Mouse (Mus musculus) lung, embryonic 15.5 days (tissue): ENCODE data around the gene Rsbn1l. TPM values are rescaled to one million over a fixed set of nuclear protein-coding genes. Genes with fewer than 3 reads are reported as not detected.
"Not testable (repeated sequence)": the region's sequence is repeated elsewhere in the genome, so short reads cannot be mapped to it uniquely, and the experiment has no call there.

Experiments used
- ATAC-seq: fragments of 200-750 bp; cut with Nextera tagmentation; 2 replicates; pipeline ENCODE4 v1.8.0; 2017; ENCODE audit warnings: moderate number of reproducible peaks, borderline replicate concordance; ENCODE audit not compliant: low FRiP score, low TSS enrichment; ENCODE audit errors: extremely low read depth
- H3K27ac ChIP-seq: fragments of 300-500 bp; sonication (generic); 2 replicates; pipeline ENCODE4 v1.5.1; 2015; ENCODE audit warnings: moderate library complexity, mild to moderate bottlenecking, inconsistent platforms
- H3K27me3 ChIP-seq: fragments of 300-500 bp; sonication (generic); 2 replicates; pipeline ENCODE4 v1.6.1; 2015; ENCODE audit warnings: inconsistent platforms
- H3K36me3 ChIP-seq: fragments of 300-500 bp; sonication (generic); 2 replicates; pipeline ENCODE4 v1.6.1; 2015; ENCODE audit warnings: inconsistent platforms
- H3K4me1 ChIP-seq: fragments of 300-500 bp; sonication (generic); 2 replicates; pipeline ENCODE4 v1.6.1; 2015; ENCODE audit warnings: inconsistent platforms
- H3K4me2 ChIP-seq: fragments of 300-500 bp; sonication (generic); 2 replicates; pipeline ENCODE4 v1.6.1; 2015; ENCODE audit warnings: inconsistent platforms, mild to moderate bottlenecking, moderate library complexity
- H3K4me3 ChIP-seq: fragments of 300-500 bp; sonication (generic); 2 replicates; pipeline ENCODE4 v1.5.1; 2015; ENCODE audit warnings: mild to moderate bottlenecking, inconsistent platforms
- H3K9ac ChIP-seq: fragments of 300-500 bp; sonication (generic); 2 replicates; pipeline ENCODE4 v1.6.1; 2015; ENCODE audit warnings: inconsistent platforms
- H3K9me3 ChIP-seq: fragments of 300-500 bp; sonication (generic); 2 replicates; pipeline ENCODE4 v1.6.1; 2016; ENCODE audit warnings: inconsistent platforms
- WGBS: fragments of 180-500 bp; shearing (Covaris S2); methylation state at CpG from one replicate; pipeline ENCODE4 v1.1.7; 2015; 5-methylcytosine and 5-hydroxymethylcytosine counted together
- polyA plus RNA-seq: library from polyadenylated mRNA; unstranded; fragments of >200 nt; fragmentation: Nextera tagmentation; extraction: Ambion mirVana; gene quantifications from 2 replicates; pipeline ENCODE4 v1.2.1, GENCODE M21; 2015

Gene Rsbn1l
- polyA plus RNA-seq, 1 experiment from 2014 or later = 4.9 TPM

- Histone ChIP-seq H3K27me3 (no peaks in the 10 kb centered on the region), H3K4me1 (peaks cover 26% of the 10 kb centered on the region)
- 90% methylated on average over 6 of the region's 6 CpGs for WGBS
Measured at GRCm38 (mm10) chr5:20946906-20947305, 9.3 kb downstream of the Rsbn1l start.

GRCm38 (mm10) chr5:20944961-20945748 is 11.0 kb downstream of the Rsbn1l start:
- Histone ChIP-seq H3K36me3 (no peaks in the 10 kb centered on the region), H3K4me1 (peaks cover 35% of the 10 kb centered on the region), H3K27me3 (no peaks in the 10 kb centered on the region), H3K9me3 (no peaks in the 10 kb centered on the region), H3K9ac (no peak overlapping the region), H3K4me3 (no peak overlapping the region), H3K27ac (0 out of 2 replicates have a peak overlapping the region, but pooled peaks have one; percentile 1), H3K4me2 (no peak overlapping the region)
- no peak; the same call in 1 of the 2 replicates for ATAC-seq
- WGBS = 54% methylated on average over 13 of the region's 13 CpGs

More at GRCm38 (mm10) chr5:20946906-20947305, 9.3 kb downstream of the Rsbn1l start:
- H3K4me3 ChIP-seq = no peak overlapping the region
- no peaks in the 10 kb centered on the region for H3K9me3 ChIP-seq
- no peak overlapping the region for H3K4me2 ChIP-seq
- H3K27ac ChIP-seq = no peak overlapping the region
- ATAC-seq = no peak
- no peak overlapping the region for H3K9ac ChIP-seq
- no peaks in the 10 kb centered on the region for H3K36me3 ChIP-seq

- ATAC-seq, H3K9ac ChIP-seq, H3K9me3 ChIP-seq, H3K4me2 ChIP-seq, H3K36me3 ChIP-seq, H3K27ac ChIP-seq, H3K4me3 ChIP-seq, H3K27me3 ChIP-seq: not testable (repeated sequence)
- 74% methylated on average over 3 of the region's 4 CpGs for WGBS
- H3K4me1 ChIP-seq = peaks cover 31% of the 10 kb centered on the region
Measured at GRCm38 (mm10) chr5:20943791-20944190, 12.4 kb downstream of the Rsbn1l start.

GRCm38 (mm10) chr5:20942523-20942922 is 13.7 kb downstream of the Rsbn1l start:
- no peaks in the 10 kb centered on the region for H3K27me3 ChIP-seq
- H3K4me3 ChIP-seq = no peak overlapping the region
- no peak overlapping the region for H3K27ac ChIP-seq
- no peaks in the 10 kb centered on the region for H3K36me3 ChIP-seq
- WGBS = 59% methylated on average over 3 of the region's 3 CpGs
- peaks cover 35% of the 10 kb centered on the region for H3K4me1 ChIP-seq
- no peaks in the 10 kb centered on the region for H3K9me3 ChIP-seq
- H3K9ac ChIP-seq = no peak overlapping the region
- ATAC-seq = no peak
- H3K4me2 ChIP-seq = no peak overlapping the region

GRCm38 (mm10) chr5:20941205-20941604 is 15.0 kb downstream of the Rsbn1l start:
- Histone ChIP-seq H3K27ac (no peak overlapping the region), H3K4me2 (no peak overlapping the region), H3K9me3 (no peaks in the 10 kb centered on the region), H3K4me3 (no peak overlapping the region), H3K4me1 (peaks cover 35% of the 10 kb centered on the region), H3K36me3 (no peaks in the 10 kb centered on the region), H3K9ac (no peak overlapping the region), H3K27me3 (no peaks in the 10 kb centered on the region)
- 28% methylated on average over 5 of the region's 5 CpGs for whole genome bisulfite sequencing
- peak; percentile 57; the same call in 1 of the 2 replicates for ATAC-seq

GRCm38 (mm10) chr5:20940696-20941095 is 15.5 kb downstream of the Rsbn1l start:
- Histone ChIP-seq H3K27me3 (no peaks in the 10 kb centered on the region), H3K27ac (no peak overlapping the region), H3K36me3 (no peaks in the 10 kb centered on the region), H3K9me3 (no peaks in the 10 kb centered on the region), H3K4me3 (no peak overlapping the region), H3K4me1 (peaks cover 33% of the 10 kb centered on the region), H3K4me2 (no peak overlapping the region), H3K9ac (no peak overlapping the region)
- WGBS = 73% methylated on average over 4 of the region's 4 CpGs
- no peak for ATAC-seq

- Histone ChIP-seq H3K9me3 (no peaks in the 10 kb centered on the region), H3K27me3 (no peaks in the 10 kb centered on the region), H3K4me3 (no peak overlapping the region), H3K9ac (no peak overlapping the region), H3K4me1 (peaks cover 27% of the 10 kb centered on the region), H3K36me3 (no peaks in the 10 kb centered on the region), H3K27ac (no peak overlapping the region), H3K4me2 (no peak overlapping the region)
- no peak for ATAC-seq
- WGBS = 81% methylated on average over 6 of the region's 6 CpGs
Measured at GRCm38 (mm10) chr5:20940040-20940571, 16.1 kb downstream of the Rsbn1l start.

- H3K4me3 ChIP-seq = no peak overlapping the region
- WGBS = 69% methylated on average over 5 of the region's 5 CpGs
- H3K4me2 ChIP-seq = no peak overlapping the region
- H3K9ac ChIP-seq = no peak overlapping the region
- H3K27ac ChIP-seq = no peak overlapping the region
- no peaks in the 10 kb centered on the region for H3K9me3 ChIP-seq
- no peaks in the 10 kb centered on the region for H3K36me3 ChIP-seq
- no peaks in the 10 kb centered on the region for H3K27me3 ChIP-seq
- no peak for ATAC-seq
- peaks cover 23% of the 10 kb centered on the region for H3K4me1 ChIP-seq
Measured at GRCm38 (mm10) chr5:20938523-20938922, 17.7 kb downstream of the Rsbn1l start.

GRCm38 (mm10) chr5:20935934-20936333 is 20.3 kb downstream of the Rsbn1l start:
- Histone ChIP-seq H3K4me3 (no peak overlapping the region), H3K9me3 (no peaks in the 10 kb centered on the region), H3K4me1 (peaks cover 19% of the 10 kb centered on the region; the same call in 1 of the 2 replicates), H3K27me3 (no peaks in the 10 kb centered on the region), H3K27ac (no peak overlapping the region), H3K9ac (no peak overlapping the region), H3K4me2 (no peak overlapping the region), H3K36me3 (no peaks in the 10 kb centered on the region)
- no peak for ATAC-seq
- 53% methylated on average over 5 of the region's 5 CpGs for WGBS

GRCm38 (mm10) chr5:20932585-20932984 is 23.6 kb downstream of the Rsbn1l start:
- Histone ChIP-seq H3K27ac (no peak overlapping the region), H3K4me2 (no peak overlapping the region), H3K9me3 (no peaks in the 10 kb centered on the region), H3K9ac (no peak overlapping the region), H3K36me3 (no peaks in the 10 kb centered on the region), H3K4me1 (peaks cover 11% of the 10 kb centered on the region), H3K27me3 (no peaks in the 10 kb centered on the region), H3K4me3 (no peak overlapping the region)
- WGBS = 82% methylated on average over 3 of the region's 3 CpGs
- no peak for ATAC-seq

- no peak for ATAC-seq
- H3K4me1 ChIP-seq = peaks cover 11% of the 10 kb centered on the region
- H3K9ac ChIP-seq = no peak overlapping the region
- 83% methylated on average over 3 of the region's 3 CpGs for WGBS
- H3K27me3 ChIP-seq = no peaks in the 10 kb centered on the region
- H3K36me3 ChIP-seq = no peaks in the 10 kb centered on the region
- H3K27ac ChIP-seq = no peak overlapping the region
- no peaks in the 10 kb centered on the region for H3K9me3 ChIP-seq
- H3K4me2 ChIP-seq = no peak overlapping the region
- no peak overlapping the region for H3K4me3 ChIP-seq
Measured at GRCm38 (mm10) chr5:20931300-20931699, 24.9 kb downstream of the Rsbn1l start.

- H3K4me2 ChIP-seq = no peak overlapping the region
- no peak overlapping the region for H3K9ac ChIP-seq
- no peak for ATAC-seq
- peaks cover 11% of the 10 kb centered on the region for H3K4me1 ChIP-seq
- H3K4me3 ChIP-seq = no peak overlapping the region
- no peaks in the 10 kb centered on the region for H3K9me3 ChIP-seq
- no peaks in the 10 kb centered on the region for H3K36me3 ChIP-seq
- H3K27ac ChIP-seq = no peak overlapping the region
- no peaks in the 10 kb centered on the region for H3K27me3 ChIP-seq
Measured at GRCm38 (mm10) chr5:20930430-20930829, 25.8 kb downstream of the Rsbn1l start.
